Comparison of ENCODE assay signal across 17 mouse cellular contexts in genomic region chr3:85832490-85833155, GRCm38 (mm10). TPM values are rescaled to one million over a fixed set of nuclear protein-coding genes. Genes with fewer than 3 reads are reported as not detected.
DNase-seq lines count a peak whose midpoint lies in the region; ATAC-seq and TF ChIP-seq lines count a peak whose summit lies in the region.
"Had no signal": no experiment of that assay in that cellular context is flagged by ENCODE, and none has a peak within 500 bp of the region (broad histone marks: within the 10 kb centered on the region; RNA-seq: fewer than 3 reads in every experiment).

No protein-coding gene starts in this region.

- H3K27me3 ChIP-seq in kidney, embryonic 14.5 days (ENCODE audit: control insufficient read depth, insufficient read depth, low read length): no peaks in the 10 kb centered on the region
- H3K27me3 ChIP-seq: embryonic facial prominence, embryonic 15.5 days; forebrain, embryonic 13.5 days; hindbrain, embryonic 15.5 days had no signal

- no peak overlapping the region for H3K9ac ChIP-seq in kidney, embryonic 14.5 days (ENCODE audit: low read depth, low read length)
- H3K9ac ChIP-seq: embryonic facial prominence, embryonic 15.5 days; forebrain, embryonic 13.5 days; hindbrain, embryonic 15.5 days had no signal

- H3K27ac ChIP-seq in kidney, embryonic 14.5 days (ENCODE audit: low read depth, low read length): no peak overlapping the region
- H3K27ac ChIP-seq: embryonic facial prominence, embryonic 15.5 days; forebrain, embryonic 13.5 days; hindbrain, embryonic 15.5 days had no signal

- no peaks in the 10 kb centered on the region for H3K36me3 ChIP-seq in kidney, embryonic 14.5 days (ENCODE audit: control insufficient read depth, insufficient read depth, low read length)
- H3K36me3 ChIP-seq: embryonic facial prominence, embryonic 15.5 days; hindbrain, embryonic 15.5 days had no signal

- H3K9me3 ChIP-seq in kidney, embryonic 14.5 days (ENCODE audit: control insufficient read depth, low read length): no peaks in the 10 kb centered on the region
- H3K9me3 ChIP-seq: embryonic facial prominence, embryonic 15.5 days; forebrain, embryonic 13.5 days; hindbrain, embryonic 15.5 days had no signal

- no peak overlapping the region for H3K4me3 ChIP-seq in kidney, embryonic 14.5 days (ENCODE audit: low read length)
- H3K4me3 ChIP-seq: embryonic facial prominence, embryonic 15.5 days; forebrain, embryonic 13.5 days; hindbrain, embryonic 15.5 days had no signal

- ATAC-seq in kidney, embryonic 14.5 days (ENCODE audit: low FRiP score, low TSS enrichment): no peak
- ATAC-seq in activated CD4-positive, CD25-positive, alpha-beta regulatory T cell, adult 4 months: no peak
- ATAC-seq: forebrain, embryonic 13.5 days had no signal

- WGBS in kidney, embryonic 14.5 days: 61% methylated on average over 10 of the region's 10 CpGs

- TF ChIP-seq CTCF in brain, embryonic 14.5 days (IDR thresholded peaks at IDR 0.05; ENCODE audit: borderline replicate concordance, extremely low read depth, insufficient read depth, insufficient read length): no peak

- H3K4me2 ChIP-seq in kidney, embryonic 14.5 days (replicated peaks; ENCODE audit: low read depth, low read length): no peak overlapping the region
- H3K4me2 ChIP-seq: embryonic facial prominence, embryonic 15.5 days; forebrain, embryonic 13.5 days; hindbrain, embryonic 15.5 days had no signal

- peak; percentile 58 for DNase-seq in kidney, adult 11 months
- DNase-seq in brain, embryonic 14.5 days (ENCODE audit: low read depth): peak; percentile 8
- DNase-seq in kidney, postnatal 14 days: peak; percentile 61
- no peak for DNase-seq in cerebellum, postnatal 10 days
- no peak for DNase-seq in right cerebral cortex, postnatal 14 days
- DNase-seq: cerebellum, adult 11 months; liver; lung, adult 18-20 months; lung, postnatal 4 days; midbrain, embryonic 14.5 days; right cerebral cortex, postnatal 25 days had no signal

- peaks cover 6% of the 10 kb centered on the region; the same call in 1 of the 2 replicates for H3K4me1 ChIP-seq in kidney, embryonic 14.5 days (ENCODE audit: control insufficient read depth, insufficient read depth, low read length)
- H3K4me1 ChIP-seq: embryonic facial prominence, embryonic 15.5 days had no signal

- TF ChIP-seq POLR2A in brain, embryonic 14.5 days (IDR thresholded peaks at IDR 0.05; ENCODE audit: borderline replicate concordance, extremely low read depth, insufficient read depth, insufficient read length, poor library complexity, severe bottlenecking): no peak

RNA-seq across cellular contexts. Expression of gene Fam160a1, which starts 15.5 kb away (rescaled TPM):
- 3.0 and 5.9 TPM in 2 replicates for polyA plus RNA-seq in kidney, embryonic 14.5 days (2014; fragmentation: Nextera tagmentation; extraction: Ambion mirVana)
- polyA plus RNA-seq in brain, embryonic 14.5 days (2012; rRNA removed): 0.49 and 0.53 TPM in 2 replicates
- polyA plus RNA-seq in activated CD4-positive, CD25-positive, alpha-beta regulatory T cell, adult 4 months (2017; shearing (Covaris generic)): 1 to 10 TPM; 1.9 to 3.1 TPM

RNA-seq across cellular contexts. Expression of gene Glt28d2, which starts 54.7 kb away (rescaled TPM):
- polyA plus RNA-seq in kidney, embryonic 14.5 days (2014; fragmentation: Nextera tagmentation; extraction: Ambion mirVana): 1.8 and 2.6 TPM in 2 replicates
- 0.10 and 0.18 TPM in 2 replicates for polyA plus RNA-seq in brain, embryonic 14.5 days (2012; rRNA removed)
- polyA plus RNA-seq in activated CD4-positive, CD25-positive, alpha-beta regulatory T cell, adult 4 months (2017; shearing (Covaris generic)): 1 to 10 TPM in 1 of 2 experiments, under 1 TPM in 1; 0.54 to 1.3 TPM

RNA-seq across cellular contexts. Expression of gene Gm37240, which starts 54.7 kb away (rescaled TPM):
- polyA plus RNA-seq in kidney, embryonic 14.5 days (2014; fragmentation: Nextera tagmentation; extraction: Ambion mirVana): 5.8 and 15.1 TPM in 2 replicates
- polyA plus RNA-seq in brain, embryonic 14.5 days (2012; rRNA removed): 0.08 and 0.53 TPM in 2 replicates
- 1 to 10 TPM; 2.9 to 4.3 TPM for polyA plus RNA-seq in activated CD4-positive, CD25-positive, alpha-beta regulatory T cell, adult 4 months (2017; shearing (Covaris generic))
- polyA plus RNA-seq: testis, adult 2 months had no signal

Comparison
In these comparisons a context has a peak if more than half of its experiments do, and no peak if none do; other contexts are left out.
1. DNase-seq: peak in kidney, adult 11 months (single experiment), brain, embryonic 14.5 days (single experiment) and kidney, postnatal 14 days (single experiment); none in cerebellum, postnatal 10 days (0 of 2) and right cerebral cortex, postnatal 14 days (single experiment).